Mouse (Mus musculus) forebrain, embryonic 15.5 days (tissue): ENCODE measurements at regions not wholly inside any gene's neighbourhood (a gene's known extent, or its start where the extent isn't known, plus 50 kb on each side); places are given as distances from the start of the nearest gene placed in this dataset.

Source experiments
- ATAC-seq: fragments of 200-750 bp; cut with Nextera tagmentation; replicated peaks from 2 replicates; pipeline ENCODE4 v1.8.0; 2017; ENCODE audit warnings: mild to moderate bottlenecking, moderate TSS enrichment, moderate library complexity
- H3K27ac ChIP-seq: fragments of 300-500 bp; sonication (generic); replicated peaks from 2 replicates; pipeline ENCODE4 v1.5.1; 2015; ENCODE audit warnings: mild to moderate bottlenecking, inconsistent platforms
- H3K27me3 ChIP-seq: fragments of 300-500 bp; sonication (generic); 2 replicates; pipeline ENCODE4 v1.6.1; 2015; ENCODE audit warnings: inconsistent platforms
- H3K36me3 ChIP-seq: fragments of 300-500 bp; sonication (generic); 2 replicates; pipeline ENCODE4 v1.6.1; 2015; ENCODE audit warnings: mild to moderate bottlenecking, inconsistent platforms
- H3K4me1 ChIP-seq: fragments of 300-500 bp; sonication (generic); 2 replicates; pipeline ENCODE4 v1.6.1; 2015; ENCODE audit warnings: inconsistent platforms
- H3K4me2 ChIP-seq: fragments of 300-500 bp; sonication (generic); replicated peaks from 2 replicates; pipeline ENCODE4 v1.6.1; 2015; ENCODE audit warnings: mild to moderate bottlenecking, inconsistent platforms
- H3K4me3 ChIP-seq: fragments of 300-500 bp; sonication (generic); 2 replicates; pipeline ENCODE4 v1.5.1; 2015; ENCODE audit warnings: mild to moderate bottlenecking, inconsistent platforms
- H3K9ac ChIP-seq: fragments of 300-500 bp; sonication (generic); replicated peaks from 2 replicates; pipeline ENCODE4 v1.6.1; 2015; ENCODE audit warnings: mild to moderate bottlenecking, inconsistent platforms
- H3K9me3 ChIP-seq: fragments of 300-500 bp; sonication (generic); 2 replicates; pipeline ENCODE4 v1.6.1; 2016; ENCODE audit warnings: inconsistent platforms
- WGBS: fragments of 180-500 bp; shearing (Covaris S2); methylation state at CpG from one replicate; pipeline ENCODE4 v1.1.7; 2015; ENCODE audit warnings: mixed read lengths; 5-methylcytosine and 5-hydroxymethylcytosine counted together

DNA sequence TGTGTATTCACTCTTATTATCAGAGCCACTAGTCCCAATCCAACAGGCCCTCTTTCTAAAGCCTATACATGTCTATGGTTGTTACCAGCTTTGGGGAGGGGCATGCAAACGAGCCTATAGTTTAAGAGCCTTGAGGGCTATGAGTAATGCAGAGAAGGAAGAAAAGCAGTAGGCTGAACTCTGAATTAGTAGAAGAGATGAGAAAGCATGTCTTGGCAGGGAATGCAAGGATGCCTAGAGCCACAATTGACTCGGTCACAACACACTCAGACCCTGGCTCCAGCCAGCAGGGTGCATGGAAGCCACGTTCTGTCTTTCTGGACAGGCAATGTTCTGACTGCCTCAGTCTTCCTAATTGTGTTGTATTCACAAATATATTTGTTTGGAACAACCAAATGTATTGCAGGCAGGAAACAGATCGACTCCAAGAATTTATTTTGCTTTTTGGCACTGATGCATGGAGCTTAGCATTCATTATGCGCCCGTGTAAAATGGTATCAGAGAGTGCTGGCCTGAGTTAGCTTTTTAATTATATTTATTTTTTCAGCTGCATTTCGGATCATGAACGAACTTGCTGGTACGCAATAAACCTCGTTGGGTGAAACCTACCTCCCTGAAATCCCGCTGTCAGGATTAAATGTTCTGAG is 110.2 kb downstream of the Rybp start:
- Histone ChIP-seq H3K9ac (no peak overlapping the region), H3K4me3 (no peak overlapping the region), H3K27ac (no peak overlapping the region), H3K4me1 (peaks cover 7% of the 10 kb centered on the region), H3K4me2 (no peak overlapping the region), H3K36me3 (no peaks in the 10 kb centered on the region), H3K27me3 (no peaks in the 10 kb centered on the region), H3K9me3 (no peaks in the 10 kb centered on the region)
- no peak for ATAC-seq
- 59% methylated on average over 11 of the region's 11 CpGs for WGBS

DNA sequence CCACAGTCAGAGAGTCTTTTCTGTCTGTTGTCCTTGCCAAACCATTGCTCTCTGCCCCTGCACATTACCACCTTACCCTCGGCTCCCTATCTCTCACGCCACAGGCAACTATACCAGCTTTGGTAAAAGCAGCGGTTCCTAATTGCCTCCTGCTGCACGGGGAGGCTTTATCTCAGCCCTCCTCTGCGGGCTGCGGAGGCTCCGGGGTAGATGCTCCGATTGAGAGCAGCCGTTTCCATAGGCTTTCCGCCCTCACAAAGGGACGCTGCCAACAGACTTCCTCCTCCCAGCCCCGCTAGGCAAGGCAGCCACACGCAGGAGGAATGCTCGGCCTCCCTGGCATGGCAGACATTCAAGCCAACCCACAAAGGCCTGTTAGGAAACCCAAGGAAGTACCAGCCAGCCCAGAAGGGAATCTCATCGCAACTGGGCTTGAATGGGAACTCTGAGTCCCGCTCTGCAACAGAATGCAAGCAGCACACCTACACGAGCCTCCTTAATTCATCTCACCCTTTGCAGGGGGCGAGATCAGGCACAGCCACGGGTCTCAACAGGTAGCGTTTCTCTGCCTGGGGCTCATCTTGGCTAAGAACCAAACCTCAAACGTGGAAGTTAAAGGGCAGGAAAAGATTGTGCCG is 116.5 kb downstream of the Rybp start:
- ATAC-seq, result peak; percentile 51; the same call in 1 of the 2 replicates
- Histone ChIP-seq H3K36me3 (no peaks in the 10 kb centered on the region), H3K9ac (peak overlapping the region; percentile 6; the same call in 1 of the 2 replicates), H3K27ac (no peak overlapping the region), H3K27me3 (no peaks in the 10 kb centered on the region), H3K9me3 (no peaks in the 10 kb centered on the region), H3K4me2 (peak overlapping the region; percentile 34), H3K4me1 (peaks cover 14% of the 10 kb centered on the region), H3K4me3 (no peak overlapping the region)
- 3% methylated on average over 22 of the region's 22 CpGs for WGBS

DNA sequence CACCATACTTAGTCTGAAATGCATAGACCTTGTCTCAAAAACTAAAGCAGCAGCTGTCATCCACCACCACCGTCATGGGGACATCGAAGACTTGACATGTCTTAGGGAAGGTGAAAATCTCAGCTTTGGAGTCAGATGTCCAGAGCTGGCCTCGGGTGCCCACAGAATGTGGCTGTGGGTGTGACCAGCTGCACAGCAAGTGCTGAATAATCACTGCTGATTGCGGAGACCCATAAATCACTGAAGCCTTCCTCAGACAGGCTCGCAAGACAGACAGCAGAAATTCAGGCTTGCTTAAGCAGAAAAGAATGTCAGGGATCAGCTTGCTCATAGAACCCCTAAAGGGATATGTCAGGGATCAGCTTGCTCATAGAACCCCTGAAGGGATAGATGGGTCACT is 120.0 kb downstream of the Rybp start:
- WGBS, result 79% methylated on average over 5 of the region's 5 CpGs
- Histone ChIP-seq H3K9me3 (no peaks in the 10 kb centered on the region), H3K4me3 (no peak overlapping the region), H3K27me3 (no peaks in the 10 kb centered on the region), H3K4me1 (peaks cover 32% of the 10 kb centered on the region), H3K4me2 (no peak overlapping the region), H3K36me3 (no peaks in the 10 kb centered on the region), H3K27ac (no peak overlapping the region), H3K9ac (no peak overlapping the region)
- ATAC-seq, result no peak

DNA sequence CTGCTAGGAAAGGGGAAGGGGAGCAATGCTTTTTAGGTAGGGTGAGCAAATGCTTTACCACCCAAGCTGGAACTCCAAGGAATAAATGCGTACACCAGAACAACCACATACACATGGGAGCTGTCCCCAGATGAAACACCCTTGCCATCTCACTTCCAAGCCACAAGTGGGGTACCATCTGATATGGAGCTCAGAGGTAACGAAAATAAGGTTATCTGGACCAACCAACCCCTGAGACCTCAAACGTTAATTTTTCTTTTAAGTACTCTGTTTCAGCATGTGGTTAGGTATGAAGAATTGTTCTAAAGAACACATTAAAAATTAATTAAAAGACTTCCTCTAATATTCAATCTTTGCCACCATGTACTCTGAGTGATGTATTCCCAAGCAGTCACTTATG is 121.5 kb downstream of the Rybp start:
- no peak for ATAC-seq
- Histone ChIP-seq H3K36me3 (no peaks in the 10 kb centered on the region), H3K9me3 (no peaks in the 10 kb centered on the region), H3K27ac (no peak overlapping the region), H3K4me3 (no peak overlapping the region), H3K4me1 (peaks cover 28% of the 10 kb centered on the region), H3K9ac (no peak overlapping the region), H3K4me2 (no peak overlapping the region), H3K27me3 (no peaks in the 10 kb centered on the region)
- WGBS, result 91% methylated on average over 3 of the region's 3 CpGs

DNA sequence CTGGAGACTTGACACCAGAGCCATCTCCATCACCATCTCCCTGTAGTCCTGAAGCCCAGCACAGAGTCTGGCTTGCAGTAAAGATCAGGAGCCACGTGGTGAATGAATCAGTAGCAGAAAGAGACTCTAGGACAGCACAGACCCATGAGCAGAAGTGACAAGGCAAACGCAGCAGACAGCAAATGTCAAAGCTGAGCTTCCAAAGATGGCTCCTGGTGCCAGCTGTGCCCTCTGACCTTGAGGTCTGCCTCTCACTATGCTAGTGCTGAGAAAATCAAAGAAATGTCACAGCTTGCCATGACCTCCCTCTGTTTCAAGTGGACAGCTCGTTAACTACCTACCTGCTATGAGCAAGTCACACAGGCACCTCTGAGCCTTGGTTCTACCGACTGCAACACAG is 123.1 kb downstream of the Rybp start:
- Histone ChIP-seq H3K27me3 (no peaks in the 10 kb centered on the region), H3K36me3 (no peaks in the 10 kb centered on the region), H3K4me2 (no peak overlapping the region), H3K9ac (no peak overlapping the region), H3K4me3 (no peak overlapping the region), H3K27ac (no peak overlapping the region), H3K9me3 (no peaks in the 10 kb centered on the region), H3K4me1 (peaks cover 25% of the 10 kb centered on the region)
- WGBS, result 36% methylated on average over 4 of the region's 4 CpGs
- ATAC-seq, result no peak

DNA sequence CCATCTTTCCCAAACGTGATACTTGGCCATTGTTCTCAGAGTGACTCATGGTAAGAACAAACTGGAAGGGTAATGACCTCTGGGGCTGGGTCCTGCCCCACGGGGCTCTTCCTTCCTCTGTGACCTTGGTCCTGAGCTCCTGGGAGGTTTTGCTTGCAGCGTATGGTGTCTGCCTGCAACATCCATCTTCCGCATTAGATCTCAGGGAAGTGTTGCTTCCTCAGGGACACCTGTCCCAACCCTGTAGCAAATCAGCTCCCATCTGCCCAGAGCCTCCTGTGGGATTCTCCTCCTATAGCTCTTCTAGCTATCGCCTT is 123.5 kb downstream of the Rybp start:
- Histone ChIP-seq H3K4me2 (no peak overlapping the region), H3K9ac (no peak overlapping the region)
- 56% methylated on average over 5 of the region's 5 CpGs for WGBS

DNA sequence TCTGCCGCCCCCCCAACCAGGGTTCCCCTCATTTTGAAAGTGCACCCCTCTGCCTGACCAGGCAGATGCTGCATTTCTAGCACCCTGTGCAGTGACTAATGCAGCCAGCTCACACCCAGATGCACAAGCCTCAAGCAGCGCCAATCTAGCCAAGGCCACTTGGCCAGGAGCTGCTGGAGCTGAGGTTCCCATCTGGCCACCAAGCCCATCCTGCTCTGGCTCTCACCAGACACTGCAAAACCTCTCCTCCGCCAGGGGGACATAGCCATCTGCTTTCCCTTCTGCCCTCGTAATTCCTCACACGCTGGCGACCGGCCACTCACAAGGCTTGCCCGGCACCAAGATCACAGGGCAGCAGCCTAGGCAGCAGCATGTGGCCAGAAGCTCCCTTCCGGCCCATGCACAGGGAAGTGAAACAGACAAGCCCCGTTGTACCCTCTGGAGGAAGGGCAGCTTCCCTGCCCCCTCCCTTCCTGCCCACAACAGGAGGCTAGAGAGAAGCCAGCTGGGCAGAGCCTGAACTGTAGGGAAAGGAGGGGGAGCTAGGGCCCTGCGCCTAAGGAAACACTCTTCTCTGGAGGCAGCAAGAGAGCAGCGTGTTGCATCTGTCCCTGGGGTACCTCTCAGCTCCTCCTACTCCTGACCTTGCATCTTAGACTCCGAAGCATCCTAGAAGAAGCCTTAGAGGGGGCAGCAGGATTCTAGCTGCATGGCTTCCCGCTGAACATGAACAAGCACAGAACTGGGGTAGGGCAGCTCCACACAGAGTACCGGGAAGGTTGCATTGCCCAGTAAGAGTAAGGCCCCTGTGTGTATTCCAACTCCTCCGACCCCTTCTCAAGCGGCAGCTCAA is 124.1 kb downstream of the Rybp start:
- H3K36me3 ChIP-seq, result no peaks in the 10 kb centered on the region
- H3K4me1 ChIP-seq, result peaks cover 25% of the 10 kb centered on the region
- peak overlapping the region; percentile 18 for H3K4me2 ChIP-seq
- H3K4me3 ChIP-seq, result no peak overlapping the region
- H3K9me3 ChIP-seq, result no peaks in the 10 kb centered on the region
- peak; percentile 89 for ATAC-seq
- 0 out of 2 replicates have a peak overlapping the region, but pooled peaks have one; percentile 4 for H3K9ac ChIP-seq
- no peaks in the 10 kb centered on the region for H3K27me3 ChIP-seq
- 11% methylated on average over 17 of the region's 17 CpGs for WGBS
- peak overlapping the region; percentile 54 for H3K27ac ChIP-seq

More for the DNA sequence above, 123.5 kb downstream of the Rybp start:
- Histone ChIP-seq H3K4me1 (peaks cover 25% of the 10 kb centered on the region), H3K27ac (0 out of 2 replicates have a peak overlapping the region, but pooled peaks have one; percentile 54), H3K36me3 (no peaks in the 10 kb centered on the region), H3K4me3 (no peak overlapping the region), H3K9me3 (no peaks in the 10 kb centered on the region), H3K27me3 (no peaks in the 10 kb centered on the region)
- no peak for ATAC-seq

DNA sequence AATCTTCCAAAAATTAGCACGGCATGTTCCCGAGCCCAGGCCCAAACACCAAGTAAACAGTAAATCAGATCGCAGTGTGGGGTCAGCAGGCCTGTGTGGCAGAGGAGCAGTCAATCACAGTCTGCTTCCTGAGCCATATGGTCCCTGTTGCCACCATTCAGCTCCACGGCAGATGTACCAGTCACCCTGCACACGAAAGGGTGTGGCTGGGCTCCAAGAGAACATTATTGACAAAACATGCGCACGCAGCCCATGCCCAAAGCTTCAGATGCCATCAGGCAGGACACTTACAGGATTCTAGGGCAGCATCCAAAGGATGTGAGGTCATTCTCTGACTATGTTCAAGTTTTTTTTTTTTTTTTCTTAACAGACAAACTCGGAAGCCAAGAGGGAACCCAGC is 126.6 kb downstream of the Rybp start:
- WGBS, result 44% methylated on average over 8 of the region's 8 CpGs
- H3K27me3 ChIP-seq, result no peaks in the 10 kb centered on the region
- H3K9ac ChIP-seq, result no peak overlapping the region
- ATAC-seq, result no peak
- no peak overlapping the region for H3K27ac ChIP-seq
- peaks cover 43% of the 10 kb centered on the region for H3K4me1 ChIP-seq
- no peaks in the 10 kb centered on the region for H3K9me3 ChIP-seq
- H3K4me2 ChIP-seq, result no peak overlapping the region
- H3K36me3 ChIP-seq, result no peaks in the 10 kb centered on the region
- no peak overlapping the region for H3K4me3 ChIP-seq

DNA sequence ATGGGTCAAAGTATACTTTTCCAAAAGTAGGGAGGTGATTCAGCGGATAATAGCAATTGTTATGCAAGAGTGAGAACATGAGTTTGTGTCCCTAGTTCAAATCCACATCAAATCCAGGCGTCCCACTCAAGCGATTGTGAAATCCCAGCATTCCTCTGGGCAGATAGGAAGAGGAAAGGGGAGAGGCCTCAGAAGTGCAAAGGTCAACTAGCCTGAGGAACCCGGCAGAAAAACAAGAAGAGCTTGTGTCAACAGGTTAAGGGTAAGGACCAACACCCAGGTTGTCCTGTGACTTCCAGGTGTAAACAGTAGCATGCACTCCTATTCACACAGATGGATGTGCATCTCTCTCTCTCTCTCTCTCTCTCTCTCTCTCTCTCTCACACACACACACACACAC is 127.5 kb downstream of the Rybp start:
- 86% methylated on average over 4 of the region's 4 CpGs for WGBS
- Histone ChIP-seq H3K9ac (no peak overlapping the region), H3K4me3 (no peak overlapping the region), H3K27ac (no peak overlapping the region), H3K36me3 (no peaks in the 10 kb centered on the region), H3K27me3 (no peaks in the 10 kb centered on the region), H3K4me1 (peaks cover 48% of the 10 kb centered on the region), H3K9me3 (no peaks in the 10 kb centered on the region), H3K4me2 (no peak overlapping the region)
- no peak for ATAC-seq

DNA sequence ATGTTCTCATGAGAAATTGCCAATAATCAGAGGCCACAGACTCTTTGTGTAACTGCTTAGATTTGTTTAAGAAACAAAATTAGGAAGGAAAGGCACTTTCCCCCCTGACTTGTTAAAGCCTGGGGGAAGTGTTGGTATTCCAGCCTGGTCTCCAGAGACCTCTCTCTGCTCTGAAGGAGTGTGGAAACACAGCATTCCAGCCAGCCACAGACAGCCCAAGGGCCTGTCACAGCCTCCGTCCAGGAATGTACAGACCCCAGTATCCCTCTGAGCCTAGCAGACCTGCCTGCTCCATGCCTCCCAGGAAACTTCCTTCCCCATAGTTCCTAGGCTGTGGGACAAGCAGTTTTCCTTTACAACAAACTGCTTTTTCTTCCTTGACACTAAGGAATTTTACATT is 128.0 kb downstream of the Rybp start:
- no peak overlapping the region for H3K27ac ChIP-seq
- H3K36me3 ChIP-seq, result no peaks in the 10 kb centered on the region
- no peak overlapping the region for H3K4me2 ChIP-seq
- peaks cover 48% of the 10 kb centered on the region for H3K4me1 ChIP-seq
- WGBS, result 36% methylated on average over 1 of the region's 1 CpGs
- no peak for ATAC-seq
- no peak overlapping the region for H3K9ac ChIP-seq
- no peaks in the 10 kb centered on the region for H3K27me3 ChIP-seq
- H3K9me3 ChIP-seq, result no peaks in the 10 kb centered on the region
- no peak overlapping the region for H3K4me3 ChIP-seq

DNA sequence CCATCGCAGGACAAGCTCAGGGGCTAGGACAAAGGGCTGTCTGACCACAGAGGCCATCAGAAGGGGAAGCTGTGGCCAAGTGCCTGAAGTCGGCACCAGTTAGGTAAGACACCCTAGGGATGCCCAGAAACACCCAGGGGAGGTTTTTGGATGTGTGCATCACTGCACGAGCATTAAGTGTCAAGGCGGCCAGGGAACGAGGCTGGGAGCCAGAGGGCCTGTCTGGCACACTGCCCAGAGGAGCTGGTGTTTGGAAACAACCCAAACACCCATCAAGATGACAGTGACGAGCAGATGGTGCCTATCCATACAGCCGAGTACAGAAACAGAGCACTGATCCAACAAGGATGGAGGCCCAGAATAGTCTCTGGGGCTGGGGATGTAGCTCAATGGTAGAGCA is 130.0 kb downstream of the Rybp start:
- no peak overlapping the region for H3K4me2 ChIP-seq
- H3K4me3 ChIP-seq, result no peak overlapping the region
- no peaks in the 10 kb centered on the region for H3K36me3 ChIP-seq
- no peaks in the 10 kb centered on the region for H3K27me3 ChIP-seq
- 12% methylated on average over 7 of the region's 7 CpGs for WGBS
- H3K4me1 ChIP-seq, result peaks cover 30% of the 10 kb centered on the region
- no peaks in the 10 kb centered on the region for H3K9me3 ChIP-seq
- peak overlapping the region; percentile 41; the same call in 1 of the 2 replicates for H3K27ac ChIP-seq
- no peak overlapping the region for H3K9ac ChIP-seq
- ATAC-seq, result peak; percentile 87

DNA sequence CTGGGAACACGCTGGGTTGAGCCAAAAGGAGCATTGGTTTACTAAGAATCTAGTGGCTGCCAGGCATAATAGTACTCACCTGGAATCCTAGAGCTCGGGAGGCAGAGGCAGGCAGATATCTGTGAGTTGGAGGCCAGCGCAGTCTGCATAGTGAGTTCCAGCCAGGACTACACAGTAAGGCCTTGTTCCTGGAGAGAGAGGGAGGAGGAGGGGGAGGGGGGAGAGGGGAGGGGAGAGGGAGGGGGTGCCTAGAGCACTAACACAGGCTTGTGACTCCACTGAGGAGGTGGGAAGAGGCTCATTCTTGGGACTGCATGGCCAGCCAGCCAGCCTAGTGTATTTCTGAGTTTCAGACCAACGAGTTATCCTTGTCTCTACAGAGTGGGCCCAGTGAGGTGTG is 131.1 kb downstream of the Rybp start:
- Histone ChIP-seq H3K36me3 (no peaks in the 10 kb centered on the region), H3K4me2 (no peak overlapping the region), H3K9me3 (no peaks in the 10 kb centered on the region), H3K27ac (no peak overlapping the region), H3K4me3 (no peak overlapping the region), H3K9ac (no peak overlapping the region), H3K27me3 (no peaks in the 10 kb centered on the region), H3K4me1 (peaks cover 30% of the 10 kb centered on the region)
- 58% methylated on average over 4 of the region's 4 CpGs for WGBS
- peak; percentile 20; the same call in 1 of the 2 replicates for ATAC-seq
